Mouse (Mus musculus) central nervous system, embryonic 18 days (tissue): ENCODE data around the gene Gm8362. TPM values are rescaled to one million over a fixed set of nuclear protein-coding genes. Genes with fewer than 3 reads are reported as not detected.

ENCODE experiments used
- polyA plus RNA-seq: library from polyadenylated mRNA; depleted of rRNA; stranded (reverse); fragments of >200 nt; gene quantifications from 2 replicates; pipeline ENCODE4 v1.2.3, GENCODE M21; 2012; rRNA removed

The Gm8362 gene
- polyA plus RNA-seq, result 0.05 TPM in 1 of 2 replicates, not detected in the other

GRCm38 (mm10) chr14:6774311-6774710 is at the start of gene Gm8362:
TSS of gene Gm8362 (minus strand) at chr14:6774411.

GRCm38 (mm10) chr14:6742232-6742631 is 32.0 kb downstream of the Gm8362 start, which contains the start of gene Gm3636:
TSS of gene Gm3636 (minus strand) at chr14:6742332.

DNA sequence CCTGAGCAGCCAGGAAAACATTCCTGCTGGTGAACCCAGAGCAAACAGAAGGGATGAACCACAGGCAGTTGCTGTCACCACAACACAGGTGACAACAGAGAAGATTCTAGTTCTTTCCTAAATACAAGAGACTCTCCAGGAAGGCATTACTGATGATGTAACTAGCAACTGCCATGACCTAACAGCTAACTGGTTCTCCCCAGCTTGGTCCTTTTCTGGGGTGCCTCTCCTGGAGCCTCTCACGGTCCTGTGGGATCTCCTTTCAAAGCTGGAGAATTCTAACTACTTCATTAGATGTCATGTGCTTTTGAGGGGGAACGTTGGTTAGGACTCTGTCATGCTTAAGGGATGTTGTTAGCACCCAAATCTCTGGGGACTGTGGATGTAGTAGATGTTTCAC is 54.1 kb downstream of the Gm8362 start, which contains the start of gene Gm8050:
Gene Gm8050 (minus strand): TSS at position 101 of the 400 bp plus-strand sequence.

Other genes with a start within 250 kb of the Gm8362 start
- not detected in 2 replicates for gene Gm8356, start 237.1 kb downstream of the Gm8362 start, polyA plus RNA-seq
- gene Gm3629, start 183.8 kb downstream of the Gm8362 start, polyA plus RNA-seq, result 1.4 and 1.6 TPM in 2 replicates
- 1.3 and 1.4 TPM in 2 replicates for gene Gm3460, start 152.0 kb downstream of the Gm8362 start, polyA plus RNA-seq
- gene Gm10251, start 90.2 kb downstream of the Gm8362 start, polyA plus RNA-seq, result 0.03 TPM in 1 of 2 replicates, not detected in the other
- gene Gm8050, start 54.2 kb downstream of the Gm8362 start, polyA plus RNA-seq, result 0.08 and 0.16 TPM in 2 replicates
- 36.7 and 37.0 TPM in 2 replicates for gene Gm3636, start 32.1 kb downstream of the Gm8362 start, polyA plus RNA-seq
- not detected in 2 replicates for gene Gm3642, start 65.9 kb upstream of the Gm8362 start, polyA plus RNA-seq
- 15.5 and 16.8 TPM in 2 replicates for gene Gm3667, start 115.6 kb upstream of the Gm8362 start, polyA plus RNA-seq
- gene Gm6356, start 199.4 kb upstream of the Gm8362 start, polyA plus RNA-seq, result not detected in 2 replicates